Mouse (Mus musculus): ENCODE results near the gene Rfc1.
A peak's percentile ranks its signal among the peaks of the same experiment; 100 is the strongest.
"Not testable (repeated sequence)": the region's sequence is repeated elsewhere in the genome, so short reads cannot be mapped to it uniquely, and the experiment has no call there.

The Rfc1 gene

GRCm38 (mm10) chr5:65298167-65298950, 37.1 kb downstream of the Rfc1 start:
- DNase-seq, result no peak

- no peak for DNase-seq
Observed at GRCm38 (mm10) chr5:65294270-65294669, 41.2 kb downstream of the Rfc1 start.

GRCm38 (mm10) chr5:65293627-65294026, 41.8 kb downstream of the Rfc1 start:
- DNase-seq, result no peak

- DNase-seq, result not testable (repeated sequence)
Observed at GRCm38 (mm10) chr5:65289009-65289408, 46.5 kb downstream of the Rfc1 start.

- peak; percentile 19 for DNase-seq
Observed at GRCm38 (mm10) chr5:65287751-65288701, 47.4 kb downstream of the Rfc1 start.

GRCm38 (mm10) chr5:65284171-65284570, 51.3 kb downstream of the Rfc1 start:
- no peak for DNase-seq

- no peak for DNase-seq
Observed at GRCm38 (mm10) chr5:65281216-65281615, 54.3 kb downstream of the Rfc1 start.

GRCm38 (mm10) chr5:65279133-65279651, 56.3 kb downstream of the Rfc1 start:
- no peak for DNase-seq

GRCm38 (mm10) chr5:65273966-65274365, 61.5 kb downstream of the Rfc1 start:
- peak; percentile 70 for DNase-seq

GRCm38 (mm10) chr5:65257910-65258505, 77.5 kb downstream of the Rfc1 start:
- DNase-seq, result no peak

GRCm38 (mm10) chr5:65250185-65250855, 85.2 kb downstream of the Rfc1 start:
- DNase-seq, result no peak

- DNase-seq, result no peak
Observed at GRCm38 (mm10) chr5:65247296-65247695, 88.2 kb downstream of the Rfc1 start.

- DNase-seq, result no peak
Observed at GRCm38 (mm10) chr5:65242740-65243139, 92.7 kb downstream of the Rfc1 start.

- DNase-seq, result no peak
Observed at GRCm38 (mm10) chr5:65231289-65232003, 104.0 kb downstream of the Rfc1 start.

- DNase-seq, result no peak
Observed at GRCm38 (mm10) chr5:65224056-65224455, 111.4 kb downstream of the Rfc1 start.

GRCm38 (mm10) chr5:65221037-65221436, 114.4 kb downstream of the Rfc1 start:
- DNase-seq, result no peak

- peak; percentile 44 for DNase-seq
Observed at GRCm38 (mm10) chr5:65217305-65218269, 117.9 kb downstream of the Rfc1 start.

GRCm38 (mm10) chr5:65213321-65213720, 122.1 kb downstream of the Rfc1 start:
- DNase-seq, result no peak

All from layer of hippocampus, adult 9-11 months (tissue).